Mouse (Mus musculus): ENCODE data around the gene Fam241b.

Gene Fam241b

GRCm38 (mm10) chr10:62137150-62137549, 6.6 kb downstream of the Fam241b start:
- in situ Hi-C loops (cut with MboI; ENCODE audit: low pct_unique_long_range_greater_than_20kb in 1 of 2, low sequenced_read_pairs in 2 of 2, unreplicated experiment in 1 of 2) = no loop called here

- in situ Hi-C loops (cut with MboI; ENCODE audit: low pct_unique_long_range_greater_than_20kb in 1 of 2, low sequenced_read_pairs in 2 of 2, unreplicated experiment in 1 of 2) = no loop called here
Observed at GRCm38 (mm10) chr10:62135696-62136470, 7.8 kb downstream of the Fam241b start.

GRCm38 (mm10) chr10:62132691-62133281, 10.9 kb downstream of the Fam241b start, which contains the start of gene Neurog3:
Neurog3 (plus strand) TSS chr10:62133090.
- in situ Hi-C loops (cut with MboI; ENCODE audit: low pct_unique_long_range_greater_than_20kb in 1 of 2, low sequenced_read_pairs in 2 of 2, unreplicated experiment in 1 of 2) = no loop called here

- in situ Hi-C loops (cut with MboI; ENCODE audit: low pct_unique_long_range_greater_than_20kb in 1 of 2, low sequenced_read_pairs in 2 of 2, unreplicated experiment in 1 of 2) = no loop called here
Observed at GRCm38 (mm10) chr10:62128316-62128951, 15.3 kb downstream of the Fam241b start.

- in situ Hi-C loops (cut with MboI; ENCODE audit: low pct_unique_long_range_greater_than_20kb in 1 of 2, low sequenced_read_pairs in 2 of 2, unreplicated experiment in 1 of 2) = no loop called here
Observed at GRCm38 (mm10) chr10:62127711-62128231, 15.9 kb downstream of the Fam241b start.

DNA sequence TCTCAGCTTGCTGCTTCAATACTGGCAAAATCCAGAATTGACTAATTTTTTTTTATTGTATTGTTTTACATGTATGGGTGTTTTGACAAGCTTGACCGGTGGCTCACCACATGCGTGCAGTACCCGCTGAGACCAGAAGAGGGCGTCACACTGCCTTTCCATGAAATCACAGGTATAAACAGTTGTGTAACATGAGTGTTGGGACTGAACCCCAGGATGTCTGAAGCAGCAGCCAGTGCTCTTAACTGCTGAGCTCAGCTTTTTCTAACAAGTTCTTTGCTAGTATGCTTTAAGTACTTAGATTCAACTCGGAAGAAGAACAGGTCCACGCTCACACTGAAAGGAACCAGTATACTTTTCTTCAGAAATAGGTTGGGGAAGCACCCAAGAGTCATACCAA, 16.6 kb downstream of the Fam241b start:
- in situ Hi-C loops (cut with MboI; ENCODE audit: low pct_unique_long_range_greater_than_20kb in 1 of 2, low sequenced_read_pairs in 2 of 2, unreplicated experiment in 1 of 2) = no loop called here

DNA sequence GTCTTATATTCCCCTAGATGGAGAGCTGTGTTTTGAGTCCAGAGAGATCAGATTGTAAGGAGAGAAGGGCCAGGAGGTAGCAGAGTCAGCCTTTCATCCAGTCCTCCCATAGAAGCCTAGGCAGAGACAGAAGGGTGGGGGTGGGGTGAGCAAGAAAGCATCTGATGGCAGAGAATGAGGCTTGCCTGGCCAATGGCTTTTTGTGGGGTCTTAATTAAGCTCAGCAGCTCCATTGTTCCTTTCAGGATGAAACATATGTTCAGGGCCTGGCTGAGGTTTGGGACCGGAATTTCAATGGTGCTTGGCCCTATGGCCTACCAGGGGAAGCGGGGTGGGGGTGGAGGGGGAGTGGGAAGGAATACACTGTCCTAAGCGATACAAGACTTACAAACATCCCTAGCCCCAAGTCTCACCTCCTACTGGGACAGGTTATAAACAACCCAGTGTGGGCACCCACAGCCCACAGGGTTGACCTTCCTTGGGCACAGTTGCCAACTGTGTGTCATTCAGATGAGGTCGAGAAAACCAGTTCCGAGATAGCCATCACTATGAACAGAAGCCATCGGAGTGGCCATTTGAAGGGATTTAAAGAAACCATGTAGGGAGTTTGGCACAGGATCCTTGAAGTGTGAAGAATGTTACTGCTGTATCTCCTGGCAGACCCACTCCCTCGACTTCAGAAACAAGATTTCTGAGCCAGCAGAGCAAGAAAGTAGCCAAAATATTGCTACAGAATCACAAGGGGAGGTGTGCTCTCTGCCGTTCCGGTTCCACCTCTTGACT, 29.7 kb downstream of the Fam241b start:
- in situ Hi-C loops (cut with MboI; ENCODE audit: low pct_unique_long_range_greater_than_20kb in 1 of 2, low sequenced_read_pairs in 2 of 2, unreplicated experiment in 1 of 2) = loop anchor here (10.0 kb wide), 2 partner anchors 51 to 141 kb away; partner anchors contain the start of gene Tacr2 (in 1 of the 2)

DNA sequence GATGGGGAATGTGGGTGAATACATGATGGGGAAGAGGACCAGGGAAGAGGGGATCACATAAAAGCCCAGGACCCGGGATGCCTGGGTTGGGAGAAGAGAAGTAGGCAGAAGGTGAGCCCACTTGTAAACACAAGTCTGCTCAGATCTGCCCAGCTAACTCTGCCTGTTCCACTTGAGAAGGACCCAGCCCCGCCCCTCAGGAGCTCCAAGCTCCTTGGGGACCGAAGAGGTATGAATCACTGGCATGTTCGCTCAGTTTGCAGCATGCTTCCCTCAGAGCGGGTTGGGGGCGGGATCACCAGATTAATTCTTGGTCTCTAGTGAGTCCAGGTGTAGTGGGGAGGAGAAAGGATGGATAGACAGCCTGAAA, 32.5 kb downstream of the Fam241b start:
- in situ Hi-C loops (cut with MboI; ENCODE audit: low pct_unique_long_range_greater_than_20kb in 1 of 2, low sequenced_read_pairs in 2 of 2, unreplicated experiment in 1 of 2) = loop anchor here (10.0 kb wide), 2 partner anchors 54 to 144 kb away; partner anchors contain the start of gene Tacr2 (in 1 of the 2)

DNA sequence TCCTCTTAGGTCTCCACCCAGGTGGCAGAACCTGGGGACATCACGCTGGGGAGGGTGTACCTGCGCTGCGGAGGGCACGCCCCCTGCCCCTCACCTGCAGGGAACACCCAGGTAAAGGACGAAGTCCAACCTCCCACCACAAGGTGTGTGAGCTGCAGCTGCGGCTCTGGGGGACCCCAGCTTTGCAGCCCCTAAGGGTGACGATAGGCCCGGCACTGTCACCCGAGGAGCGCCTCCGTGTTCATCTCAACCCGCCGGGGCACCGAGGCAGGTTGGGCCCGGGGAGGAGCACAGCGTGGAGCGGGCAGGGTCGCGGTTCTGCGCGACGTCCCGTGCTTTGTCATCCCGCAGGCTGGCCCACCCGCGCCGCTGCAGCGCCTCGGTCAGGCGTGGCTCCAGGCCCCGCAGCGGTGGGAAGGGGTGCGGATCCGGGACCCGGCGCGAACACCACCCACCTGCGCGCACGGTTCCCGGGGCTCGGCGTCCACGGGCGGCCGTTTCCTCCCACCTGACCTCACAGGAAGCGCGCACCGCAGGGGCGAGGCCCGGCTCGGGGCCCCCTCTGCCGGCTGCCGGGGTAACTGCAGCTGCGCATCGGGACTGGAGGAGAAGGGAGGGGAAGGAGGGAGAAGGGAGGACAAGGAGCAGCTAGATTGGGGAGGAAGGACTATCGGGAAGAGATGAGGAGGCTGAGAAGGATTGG, 33.1 kb downstream of the Fam241b start:
- in situ Hi-C loops (cut with MboI; ENCODE audit: low pct_unique_long_range_greater_than_20kb in 1 of 2, low sequenced_read_pairs in 2 of 2, unreplicated experiment in 1 of 2) = loop anchor here (10.0 kb wide), 2 partner anchors 54 to 144 kb away; partner anchors contain the start of gene Tacr2 (in 1 of the 2)

DNA sequence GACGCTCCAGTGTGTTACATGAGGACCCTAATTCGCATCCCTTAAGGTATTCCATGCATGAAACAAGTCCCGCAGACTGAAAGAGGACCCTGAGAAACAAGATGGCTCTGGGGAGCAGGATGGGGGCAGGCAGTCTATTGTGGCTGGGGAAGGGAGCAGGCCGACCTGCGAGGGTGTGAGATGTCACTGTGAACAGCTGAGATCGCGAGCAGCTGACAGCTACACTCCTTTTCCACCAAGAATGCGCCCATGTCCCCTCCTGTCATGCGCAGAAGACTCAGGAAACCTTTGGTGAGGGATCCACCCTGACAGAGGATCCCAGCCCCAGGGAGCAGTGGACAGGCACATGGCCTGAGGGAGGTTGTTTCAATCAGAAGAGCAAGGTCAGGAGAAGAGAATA, 36.7 kb downstream of the Fam241b start:
- in situ Hi-C loops (cut with MboI; ENCODE audit: low pct_unique_long_range_greater_than_20kb in 1 of 2, low sequenced_read_pairs in 2 of 2, unreplicated experiment in 1 of 2) = loop anchor here (5.0 to 10.0 kb wide), 4 partner anchors 75 to 362 kb away; no protein-coding TSS in a partner anchor

DNA sequence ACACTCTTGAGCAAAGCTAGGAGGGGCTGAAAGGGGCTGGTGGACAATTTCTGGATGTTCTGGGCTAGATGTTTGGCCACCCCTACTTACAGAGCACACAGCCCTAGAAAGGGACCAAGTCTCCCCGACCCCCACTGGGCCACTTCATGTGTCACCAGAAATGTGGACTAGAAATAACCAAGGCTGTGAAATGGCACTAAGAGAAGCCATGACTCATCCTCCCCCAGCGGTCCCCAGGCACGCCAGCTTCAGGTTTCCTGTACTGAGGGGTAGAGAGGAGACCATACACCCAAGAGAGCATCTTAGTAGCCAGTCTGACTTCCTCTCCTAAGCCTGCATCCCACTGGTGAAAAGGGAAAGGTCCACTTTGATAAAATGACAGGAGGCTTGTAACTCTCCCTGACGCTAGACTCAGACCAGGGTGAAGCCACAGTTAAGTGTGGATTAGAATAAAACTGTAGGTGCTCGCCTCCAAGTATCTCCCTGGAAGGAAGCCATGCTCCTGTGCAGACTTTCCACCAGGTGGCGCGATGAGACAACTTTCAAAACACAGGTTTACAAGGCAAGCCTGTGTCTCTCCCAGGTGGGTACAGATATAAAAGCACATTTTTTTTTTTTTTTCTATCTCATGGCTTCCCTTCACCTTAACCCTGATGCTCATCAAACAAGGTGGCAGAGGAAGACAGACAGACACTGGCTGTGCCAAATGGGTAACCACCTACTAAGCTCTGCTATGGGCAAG, 38.7 kb downstream of the Fam241b start:
- in situ Hi-C loops (cut with MboI; ENCODE audit: low pct_unique_long_range_greater_than_20kb in 1 of 2, low sequenced_read_pairs in 2 of 2, unreplicated experiment in 1 of 2) = loop anchor here (5.0 to 10.0 kb wide), 7 partner anchors 77 to 360 kb away; no protein-coding TSS in a partner anchor

- in situ Hi-C loops (cut with MboI; ENCODE audit: low pct_unique_long_range_greater_than_20kb in 1 of 2, low sequenced_read_pairs in 2 of 2, unreplicated experiment in 1 of 2) = loop anchor here (5.0 to 10.0 kb wide), 6 partner anchors 86 to 357 kb away; no protein-coding TSS in a partner anchor
Observed at GRCm38 (mm10) chr10:62101504-62102439, 41.9 kb downstream of the Fam241b start.

GRCm38 (mm10) chr10:62099749-62100403, 43.8 kb downstream of the Fam241b start:
- in situ Hi-C loops (cut with MboI; ENCODE audit: low pct_unique_long_range_greater_than_20kb in 1 of 2, low sequenced_read_pairs in 2 of 2, unreplicated experiment in 1 of 2) = loop anchor here (5.0 to 10.0 kb wide), 6 partner anchors 87 to 355 kb away; no protein-coding TSS in a partner anchor

DNA sequence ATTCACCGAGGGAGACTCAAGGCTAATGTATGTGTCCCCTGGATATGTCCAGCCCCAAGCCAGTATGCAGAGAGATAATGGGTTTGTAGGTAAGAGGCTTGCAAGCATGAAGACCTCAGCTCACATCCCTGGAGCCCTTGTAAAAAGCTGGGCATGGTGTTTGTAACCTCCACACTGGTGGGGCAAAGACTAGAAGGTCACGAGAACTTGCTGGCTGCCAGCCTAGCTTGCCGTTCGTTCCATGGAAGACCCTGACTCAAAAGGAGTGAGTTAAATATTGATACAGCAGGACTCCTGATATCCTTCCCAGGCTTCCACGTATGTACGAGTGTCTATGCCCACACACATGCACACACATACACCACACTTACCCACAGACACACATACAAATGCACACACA, 49.3 kb downstream of the Fam241b start:
- in situ Hi-C loops (cut with MboI; ENCODE audit: low pct_unique_long_range_greater_than_20kb in 1 of 2, low sequenced_read_pairs in 2 of 2, unreplicated experiment in 1 of 2) = no loop called here

DNA sequence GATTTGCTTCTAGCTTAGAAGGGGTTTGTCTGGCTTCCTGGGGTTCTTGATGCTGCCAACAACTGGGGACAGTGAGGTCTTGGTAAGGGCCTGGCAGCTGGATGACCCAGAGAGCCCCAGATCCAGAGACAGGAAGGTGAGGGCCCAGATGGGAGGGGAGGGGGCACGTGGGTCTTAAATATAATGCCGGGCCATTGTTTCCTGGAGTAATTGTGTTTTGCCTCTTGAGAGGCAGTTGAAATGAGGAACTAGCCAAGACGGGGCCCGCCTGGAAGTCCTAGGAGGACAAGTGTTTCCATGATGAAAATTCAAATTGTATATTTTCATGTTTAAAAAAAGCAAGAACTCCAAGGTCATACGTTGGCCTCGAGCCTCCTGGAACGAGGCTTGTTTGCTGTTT, 49.8 kb downstream of the Fam241b start:
- in situ Hi-C loops (cut with MboI; ENCODE audit: low pct_unique_long_range_greater_than_20kb in 1 of 2, low sequenced_read_pairs in 2 of 2, unreplicated experiment in 1 of 2) = no loop called here
